Mouse (Mus musculus) CH12.LX (cell line): Measurements from ENCODE around the gene Gm26602.

Experiments
- CTCF ChIP-seq, 2 experiments: IDR thresholded peaks in 1 of 2; conservative IDR thresholded peaks in 1 of 2; 2 replicates each; pipeline ENCODE4 v1.5.1; 2011 to 2012; ENCODE audit warnings: low read depth in 2 of 2, low read length in 2 of 2, improper control_type of control experiment in 1 of 2, inconsistent platforms in 1 of 2, mild to moderate bottlenecking in 1 of 2, moderate library complexity in 1 of 2
- MAFK ChIP-seq: IDR thresholded peaks from 2 replicates; pipeline ENCODE4 v1.6.1; 2011; ENCODE audit warnings: low read length, improper control_type of control experiment; ENCODE audit not compliant: insufficient replicate concordance
- POLR2A ChIP-seq: IDR thresholded peaks from 2 replicates; pipeline ENCODE4 v1.6.1; 2011; ENCODE audit warnings: low read depth, mild to moderate bottlenecking, improper control_type of control experiment, low read length
- POLR2AphosphoS2 ChIP-seq: IDR thresholded peaks from 2 replicates; pipeline ENCODE4 v1.6.1; 2011; ENCODE audit warnings: low read depth, low read length, improper control_type of control experiment
- RAD21 ChIP-seq: IDR thresholded peaks from 2 replicates; pipeline ENCODE4 v1.6.1; 2011; ENCODE audit warnings: low read depth, mild to moderate bottlenecking, low read length, improper control_type of control experiment, moderate library complexity
- TCF12 ChIP-seq: IDR thresholded peaks from 2 replicates; pipeline ENCODE4 v1.6.1; 2014; ENCODE audit warnings: low read depth, mild to moderate bottlenecking, inconsistent platforms, low read length, improper control_type of control experiment
- USF2 ChIP-seq: conservative IDR thresholded peaks from 2 replicates; pipeline ENCODE4 v1.6.1; 2011; ENCODE audit warnings: low read depth, low read length, improper control_type of control experiment
- ZC3H11A ChIP-seq: IDR thresholded peaks from 2 replicates; pipeline ENCODE4 v1.6.1; 2012; ENCODE audit warnings: low read depth, mild to moderate bottlenecking, inconsistent platforms, low read length, improper control_type of control experiment

DNA sequence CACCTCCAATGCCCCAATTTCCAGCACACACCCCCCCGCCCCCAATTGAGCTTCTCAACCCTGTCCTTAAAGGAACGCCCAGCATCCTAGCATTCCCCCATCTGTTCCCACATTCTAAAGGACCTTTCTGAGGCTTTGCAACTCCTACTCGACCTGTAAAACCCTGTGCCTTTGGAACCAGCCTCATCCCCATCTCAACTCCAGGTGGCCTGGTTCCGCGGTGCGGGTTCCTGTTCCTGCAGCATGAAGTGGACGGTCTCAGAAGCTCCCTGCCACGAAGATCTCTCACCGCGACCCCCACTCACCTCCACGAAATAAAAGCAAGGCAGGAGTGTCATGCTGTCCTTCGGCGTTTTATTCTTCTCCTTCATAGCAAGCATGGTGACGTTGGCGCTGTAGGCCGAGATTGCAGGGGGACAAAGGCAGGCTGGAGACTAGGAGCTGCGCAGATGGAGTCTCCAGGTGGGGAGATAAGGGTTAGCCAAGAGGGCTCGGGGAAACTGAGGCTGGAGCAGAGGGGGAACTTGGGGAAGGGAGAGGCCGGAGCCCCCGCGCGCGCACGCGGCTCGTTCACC is 36.9 kb upstream of the Gm26602 start:
- TF ChIP-seq USF2 = no peak
- no peak for TF ChIP-seq CTCF (conservative IDR thresholded peaks at IDR 0.05 in 1 of 2, IDR thresholded peaks at IDR 0.05 in 1 of 2; ENCODE audit: low read depth in 2 of 2, low read length in 2 of 2)
- no peak for TF ChIP-seq ZC3H11A
- no peak for TF ChIP-seq RAD21
- TF ChIP-seq MAFK = no peak
- TF ChIP-seq POLR2A = no peak
- no peak for TF ChIP-seq POLR2AphosphoS2
- no peak for TF ChIP-seq TCF12
